Mouse (Mus musculus) heart, postnatal 0 days (tissue): ENCODE measurements around the gene Cacna1c.

Experiments
- CTCF ChIP-seq: IDR thresholded peaks from 2 replicates; pipeline ENCODE4 v1.5.1; 2016; ENCODE audit warnings: antibody characterized with exemption, control low read depth, low read depth
- EP300 ChIP-seq: IDR thresholded peaks from 2 replicates; pipeline ENCODE4 v1.6.1; 2016; ENCODE audit warnings: antibody characterized with exemption, low read depth

DNA sequence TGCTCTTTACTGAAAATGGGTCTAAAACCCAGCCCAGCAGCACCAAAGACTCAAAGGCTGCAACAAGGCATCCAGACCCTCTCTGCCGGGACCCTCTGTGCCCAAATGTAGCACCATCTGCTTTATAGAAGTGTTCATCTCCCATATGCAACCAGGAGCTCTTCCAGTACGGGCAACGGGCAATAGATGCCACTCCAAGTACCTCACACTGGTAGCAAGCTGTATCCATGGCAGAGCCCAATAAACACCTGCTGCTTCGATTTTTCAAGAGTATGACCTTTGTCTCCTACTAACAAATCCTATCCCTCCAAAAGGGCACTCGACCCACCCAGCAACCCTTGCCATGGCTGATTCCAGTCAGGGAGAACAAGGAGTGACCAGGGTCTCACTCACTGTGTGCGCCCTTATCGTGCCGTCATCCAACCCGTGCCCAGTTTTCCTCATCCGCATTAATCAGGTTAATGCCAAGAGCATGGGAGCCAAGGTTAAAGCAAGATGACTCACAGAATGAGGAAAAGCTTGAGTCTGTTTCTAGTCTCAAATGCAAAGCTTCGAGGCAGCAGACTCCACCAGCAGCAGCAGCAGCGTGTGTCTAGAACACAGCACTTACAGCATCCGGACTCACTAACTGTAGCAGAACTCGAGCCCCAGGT is 122.7 kb downstream of the Cacna1c start:
- no peak for TF ChIP-seq EP300
- TF ChIP-seq CTCF: no peak
